Mouse (Mus musculus) gastrocnemius, postnatal 14 days (tissue): Measurements from ENCODE around the gene Serpina1e. TPM values are rescaled to one million over a fixed set of nuclear protein-coding genes. Genes with fewer than 3 reads are reported as not detected.
"Not testable (repeated sequence)": the region's sequence is repeated elsewhere in the genome, so short reads cannot be mapped to it uniquely, and the experiment has no call there.

Experiments used
- DNase-seq: peaks from one replicate; pipeline ENCODE4 v3.0.0; 2021; ENCODE audit warnings: mixed read lengths
- intact Hi-C: fragments of 180-260 bp; cut with DNase I; formaldehyde crosslinking; loops from one replicate; pipeline ENCODE4 v1.15.1; 2025; ENCODE audit warnings: low total_unique reads
- total RNA-seq, 2 experiments: library from RNA; stranded (reverse); gene quantifications; 2 replicates each; pipeline ENCODE4 v1.2.3; 2021

The Serpina1e gene
- total RNA-seq, 2 experiments from 2014 or later: not detected

DNA sequence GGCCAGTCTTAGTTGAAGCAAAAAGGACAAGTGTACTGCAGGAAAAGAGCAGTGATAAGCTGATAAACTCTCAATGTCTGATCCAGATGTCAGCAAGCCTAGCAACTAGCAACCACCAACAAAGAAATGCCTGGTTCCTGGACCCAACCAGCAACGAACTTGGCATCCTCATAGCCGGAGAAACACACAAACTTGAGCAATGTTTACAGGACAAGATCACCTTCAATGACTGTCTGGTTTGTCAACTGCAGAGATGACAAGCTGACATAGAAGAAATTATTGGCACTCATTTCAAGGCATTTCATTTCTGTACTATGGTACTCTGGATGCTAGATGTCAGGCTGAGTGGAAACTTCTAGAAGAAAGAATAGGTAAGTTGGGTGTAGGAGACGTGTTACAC lies 8.0 kb upstream of the Serpina1e start:
- DNase-seq: no peak
- intact Hi-C loops: no loop called here

DNA sequence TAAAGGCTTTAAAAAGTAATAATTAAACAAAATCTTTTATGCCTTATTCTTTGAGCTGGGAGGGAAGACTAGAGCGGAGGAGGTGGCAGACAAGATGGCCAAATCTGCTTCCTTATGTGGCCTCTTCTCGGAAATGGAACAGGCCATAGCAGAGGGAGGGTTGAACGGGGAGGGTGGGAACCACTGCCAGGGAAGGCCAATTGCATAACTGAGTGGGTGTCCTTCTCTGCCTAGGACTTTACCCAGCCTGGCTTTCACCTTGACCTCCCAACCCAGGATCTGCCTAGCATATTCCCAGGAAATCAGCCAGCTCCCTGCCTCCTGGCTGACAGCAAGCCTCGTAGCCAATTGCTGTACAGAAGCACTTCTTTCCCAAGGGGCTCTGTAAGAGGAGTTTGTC lies 4.5 kb upstream of the Serpina1e start:
- DNase-seq: no peak
- intact Hi-C loops: no loop called here

DNA sequence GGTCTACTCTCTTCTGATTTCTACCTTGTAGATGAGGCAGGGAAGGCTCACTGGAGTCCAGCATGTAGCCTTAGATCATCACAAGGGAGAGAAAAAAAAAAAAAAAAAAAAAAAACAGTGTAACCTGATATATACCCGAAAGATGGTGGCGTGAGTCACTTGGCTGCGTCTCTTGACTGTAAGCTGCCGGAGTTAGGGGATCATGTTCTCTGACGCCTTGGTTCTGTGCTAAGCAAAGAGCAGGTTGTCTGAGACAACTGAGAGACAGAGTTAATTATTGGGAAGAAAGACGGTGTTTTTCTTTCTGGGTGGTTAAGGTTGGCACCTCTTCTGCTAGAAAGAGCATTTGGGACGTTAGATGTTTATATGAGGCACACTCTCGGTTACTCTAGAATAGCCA lies 4.1 kb upstream of the Serpina1e start:
- no peak for DNase-seq
- intact Hi-C loops: no loop called here

DNA sequence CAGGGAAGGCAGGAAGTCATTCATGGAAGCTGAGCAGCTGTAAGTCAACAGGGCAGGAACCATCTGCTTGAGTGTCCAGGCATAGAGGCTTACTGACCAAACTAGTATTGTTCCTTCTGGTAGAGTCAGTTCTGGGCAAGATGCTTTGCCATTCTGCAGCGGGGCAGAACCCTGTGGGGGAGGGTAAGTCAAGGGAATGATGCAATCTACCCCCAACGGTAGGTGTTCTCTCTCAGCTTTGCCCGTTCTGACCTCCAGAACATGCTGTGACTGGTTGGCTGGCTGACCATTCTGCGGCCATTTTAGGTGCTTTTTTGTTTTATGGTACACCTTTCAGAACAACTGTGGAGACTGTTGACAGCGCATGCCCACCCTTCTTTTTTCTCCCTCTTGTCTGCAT lies 3.6 kb upstream of the Serpina1e start:
- no peak for DNase-seq
- intact Hi-C loops: no loop called here

DNA sequence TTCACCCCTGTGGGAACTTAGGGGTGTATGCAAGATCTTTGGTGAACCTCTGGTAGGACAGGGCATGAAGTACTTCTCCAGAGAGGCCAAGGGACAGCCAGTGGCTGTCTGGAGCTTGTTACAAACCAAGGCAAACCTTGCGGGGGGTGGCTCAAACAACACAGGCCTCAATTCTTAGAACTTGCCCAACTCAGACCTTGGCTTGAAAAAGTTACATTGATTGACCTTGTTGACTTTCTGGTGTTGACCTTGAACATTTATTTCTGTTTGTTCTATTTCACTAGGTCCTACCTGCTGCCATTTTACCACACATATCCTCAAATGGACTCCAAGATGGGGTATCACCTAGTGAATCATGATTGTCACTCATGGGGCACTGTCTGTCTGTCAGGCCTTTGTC lies 2.9 kb upstream of the Serpina1e start:
- intact Hi-C loops: no loop called here
- DNase-seq: no peak

DNA sequence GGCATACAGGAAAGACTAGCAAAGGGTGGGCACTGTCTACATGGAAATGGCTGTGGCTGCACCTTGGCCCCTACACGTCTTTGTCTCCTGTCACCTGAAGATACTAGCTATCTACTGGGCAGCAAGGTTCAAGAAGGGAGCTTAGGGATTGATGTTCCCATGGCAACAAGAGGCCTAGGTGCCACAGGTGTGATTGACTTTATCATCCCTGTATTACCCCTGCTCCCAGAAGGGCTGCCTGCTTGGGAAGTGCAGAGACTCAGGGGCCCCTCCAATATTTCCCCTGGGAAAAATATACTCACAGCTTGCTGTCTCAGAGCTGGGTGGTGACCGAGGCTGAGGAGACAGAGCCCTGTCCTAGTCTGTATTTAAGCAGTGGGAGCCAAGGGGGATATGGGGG lies 2.2 kb downstream of the Serpina1e start:
- intact Hi-C loops, DNase-seq: not testable (repeated sequence)

DNA sequence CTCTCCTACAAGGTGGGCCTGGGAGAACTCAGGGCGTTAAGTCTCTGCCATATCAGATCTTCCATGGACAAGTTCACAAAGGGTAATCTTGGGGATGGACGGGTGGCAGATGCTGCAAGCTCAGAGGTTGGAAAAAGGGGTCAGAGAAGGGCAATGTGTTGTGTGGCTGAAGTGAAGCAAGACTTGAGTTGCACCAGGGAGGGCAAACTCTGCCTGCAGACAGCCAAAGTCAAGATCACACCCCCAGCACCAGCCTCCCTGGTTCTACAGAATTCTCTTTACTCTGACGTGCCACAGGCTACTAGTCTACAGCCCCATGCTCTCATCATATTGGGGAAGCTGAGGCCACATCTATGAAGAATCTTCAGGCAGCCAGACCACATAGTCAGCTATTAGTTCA lies 5.8 kb downstream of the Serpina1e start:
- intact Hi-C loops, DNase-seq: not testable (repeated sequence)

DNA sequence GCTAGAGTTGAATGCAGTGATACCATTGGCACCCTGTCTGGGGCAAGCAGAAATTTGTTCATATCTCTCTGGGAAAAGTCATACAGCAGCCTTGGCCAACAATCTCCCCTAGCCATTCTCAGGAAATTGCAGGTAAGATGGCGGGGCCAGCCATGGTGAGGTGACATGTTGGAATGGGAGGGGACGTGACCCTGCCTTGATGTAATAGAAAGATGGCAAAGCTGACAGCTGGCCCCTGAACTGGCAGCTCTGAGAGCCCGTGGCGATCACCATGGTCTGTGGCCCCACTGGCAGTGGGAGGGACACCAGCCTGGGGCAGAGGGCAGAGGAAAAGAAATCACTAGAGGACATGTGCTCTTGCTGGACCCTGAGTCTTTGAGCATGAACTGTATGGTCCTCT lies 12.5 kb downstream of the Serpina1e start:
- intact Hi-C loops: no loop called here
- no peak for DNase-seq

DNA sequence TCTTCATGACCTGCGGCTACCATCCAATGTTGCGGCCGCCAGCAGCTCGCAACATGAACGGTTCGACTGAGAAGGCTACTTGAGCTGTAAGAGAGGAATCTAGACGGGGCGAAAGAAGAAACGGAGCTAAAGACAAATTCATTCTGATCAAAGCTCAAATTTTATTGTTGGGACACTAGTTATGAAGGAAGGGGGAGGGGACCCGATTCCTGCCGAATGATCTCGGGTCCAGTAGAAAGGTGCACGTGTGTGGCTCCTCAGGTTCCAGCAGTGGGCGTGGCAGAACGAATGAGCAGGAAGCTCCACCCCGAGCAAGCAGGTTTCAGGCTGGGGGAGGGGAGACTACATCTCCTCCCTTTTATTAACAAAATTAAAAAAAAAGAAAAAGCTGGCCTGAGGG lies 49.6 kb downstream of the Serpina1e start:
- intact Hi-C loops, DNase-seq: not testable (repeated sequence)

DNA sequence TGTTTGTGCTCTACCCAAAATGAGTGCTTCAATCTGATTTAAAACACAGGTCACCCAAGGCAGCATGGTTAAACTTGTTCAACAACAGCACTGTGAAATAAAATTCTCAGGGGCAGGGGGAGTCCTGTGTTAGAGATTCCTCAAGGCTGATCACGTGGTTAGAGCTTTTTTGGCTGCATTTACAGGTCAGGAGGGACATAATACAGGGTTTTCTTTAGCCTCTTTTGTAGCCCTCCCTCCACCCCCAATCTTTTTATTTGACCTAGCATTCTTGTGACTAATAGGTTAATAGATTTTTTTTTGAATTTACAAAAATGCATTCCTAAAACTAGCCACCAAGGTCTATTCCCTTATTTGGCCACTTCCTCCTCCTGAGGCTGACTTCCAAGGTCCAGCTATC lies 51.0 kb downstream of the Serpina1e start:
- DNase-seq, intact Hi-C loops: not testable (repeated sequence)

DNA sequence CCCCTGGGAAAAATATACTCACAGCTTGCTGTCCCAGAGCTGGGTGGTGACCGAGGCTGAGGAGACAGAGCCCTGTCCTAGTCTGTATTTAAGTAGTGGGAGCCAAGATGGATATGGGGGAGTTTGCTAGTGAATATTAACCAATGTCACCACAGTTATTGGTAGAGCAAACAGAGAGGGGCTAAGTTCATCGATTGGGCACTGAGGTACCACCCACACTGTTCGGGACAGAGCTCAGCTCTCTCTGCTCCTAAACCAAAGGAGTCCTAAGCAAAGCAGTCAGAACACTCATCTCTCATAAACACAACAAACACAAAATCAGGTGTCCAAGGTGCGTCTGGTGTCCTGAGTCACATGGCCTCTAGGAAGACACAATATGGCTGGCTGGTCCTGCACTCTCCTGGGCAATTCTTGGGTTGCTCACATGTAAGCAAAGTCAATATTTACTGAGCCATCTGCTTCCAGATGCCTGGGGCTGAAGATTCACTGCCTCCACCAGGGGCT lies 53.9 kb downstream of the Serpina1e start, which contains the start of gene Serpina1c:
Gene Serpina1c, minus strand, starts transcription at position 51 of the 504 bp plus-strand sequence.
- DNase-seq, intact Hi-C loops: not testable (repeated sequence)

DNA sequence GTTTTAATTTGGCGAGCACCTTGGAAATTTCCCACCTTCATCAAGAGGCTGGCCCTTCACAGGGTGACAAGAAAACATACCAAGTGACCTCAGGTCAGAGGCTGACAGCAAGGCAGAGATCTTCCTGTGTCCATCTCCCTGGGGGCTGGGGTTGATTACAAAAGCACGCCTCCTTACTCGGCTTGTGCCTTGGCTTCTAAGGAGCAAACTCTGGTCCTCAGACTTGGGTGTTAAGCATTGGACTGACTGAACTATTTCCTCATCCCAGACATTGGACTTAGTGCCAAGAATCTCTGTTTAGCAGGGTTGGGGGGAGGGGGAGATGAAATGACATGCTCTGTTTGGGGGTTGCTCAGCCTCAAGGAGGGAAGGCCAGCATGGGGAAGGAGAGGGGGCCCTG lies 56.8 kb downstream of the Serpina1e start:
- DNase-seq, intact Hi-C loops: not testable (repeated sequence)

Other genes starting within 250 kb of the Serpina1e start
- gene Serpina1d, start 185.4 kb downstream of the Serpina1e start, total RNA-seq: not detected
- gene Serpina1b, start 128.6 kb downstream of the Serpina1e start, total RNA-seq: under 1 TPM; 0.29 to 0.53 TPM
- not detected for gene Serpina1a, start 95.4 kb downstream of the Serpina1e start, total RNA-seq
- not detected for gene Serpina1c, start 54.1 kb downstream of the Serpina1e start, total RNA-seq
- not detected for gene Serpina11, start 31.0 kb upstream of the Serpina1e start, total RNA-seq
- gene Serpina9, start 54.8 kb upstream of the Serpina1e start, total RNA-seq: not detected
- gene Serpina12, start 85.5 kb upstream of the Serpina1e start, total RNA-seq: not detected
- gene Serpina5, start 142.1 kb upstream of the Serpina1e start, total RNA-seq: not detected
- not detected for gene Serpina3a, start 153.7 kb upstream of the Serpina1e start, total RNA-seq
- gene Serpina3b, start 169.0 kb upstream of the Serpina1e start, total RNA-seq: not detected
- 1 to 10 TPM; 1.2 TPM for gene Serpina3c, start 194.9 kb upstream of the Serpina1e start, total RNA-seq